Comparison of ENCODE assay signal across 8 mouse cellular contexts in genomic region chr11:115563406-115563805, GRCm38 (mm10). TPM values are rescaled to one million over a fixed set of nuclear protein-coding genes. Genes with fewer than 3 reads are reported as not detected.
DNase-seq lines count a peak whose midpoint lies in the region; ATAC-seq and TF ChIP-seq lines count a peak whose summit lies in the region.

No protein-coding gene starts in this region.

- TF ChIP-seq POLR2A in bone marrow macrophage, adult 2 months (IDR thresholded peaks at IDR 0.05; ENCODE audit: borderline replicate concordance, low read depth, low read length), result no peak

- H3K9me3 ChIP-seq in lung, embryonic 14.5 days (ENCODE audit: low read depth, low read length), result no peaks in the 10 kb centered on the region
- H3K9me3 ChIP-seq in forebrain, postnatal 0 days (ENCODE audit: low read length), result no peaks in the 10 kb centered on the region

- peak overlapping the region; percentile 68 for H3K9ac ChIP-seq in lung, embryonic 14.5 days
- H3K9ac ChIP-seq in forebrain, postnatal 0 days, result peak overlapping the region; percentile 69; the same call in 1 of the 2 replicates

- peak overlapping the region; percentile 72 for H3K4me3 ChIP-seq in lung, embryonic 14.5 days (ENCODE audit: low read depth, low read length)
- peak overlapping the region; percentile 90 for H3K4me3 ChIP-seq in bone marrow macrophage, adult 2 months (ENCODE audit: insufficient read depth, low read length)
- H3K4me3 ChIP-seq in forebrain, postnatal 0 days (ENCODE audit: low read depth, low read length), result peak overlapping the region; percentile 73

- H3K27ac ChIP-seq in lung, embryonic 14.5 days (ENCODE audit: low read depth), result peak overlapping the region; percentile 85
- H3K27ac ChIP-seq in bone marrow macrophage, adult 2 months (ENCODE audit: insufficient read depth, low read depth, low read length), result peak overlapping the region; percentile 2; the same call in 1 of the 2 replicates
- peak overlapping the region; percentile 76 for H3K27ac ChIP-seq in forebrain, postnatal 0 days (ENCODE audit: low read depth, low read length)

- 38% methylated on average over 4 of the region's 4 CpGs for WGBS in lung, embryonic 14.5 days
- WGBS in forebrain, postnatal 0 days, result 49% methylated on average over 4 of the region's 4 CpGs

- H3K4me1 ChIP-seq in lung, embryonic 14.5 days (ENCODE audit: insufficient read depth), result 0 out of 2 replicates have a peak, but pooled peaks cover 5% of the 10 kb centered on the region
- peaks cover 11% of the 10 kb centered on the region for H3K4me1 ChIP-seq in bone marrow macrophage, adult 2 months (ENCODE audit: control insufficient read depth, insufficient read depth, low read length)
- 0 out of 2 replicates have a peak, but pooled peaks cover 7% of the 10 kb centered on the region for H3K4me1 ChIP-seq in forebrain, postnatal 0 days (ENCODE audit: insufficient read depth)

- peak; percentile 22 for DNase-seq in lung, embryonic 14.5 days
- DNase-seq in lung, postnatal 10 days, result no peak
- DNase-seq in forebrain, postnatal 0 days, result no peak
- peak; percentile 28 for DNase-seq in lung, postnatal 36 days
- DNase-seq in Muller cell, postnatal 12 days (ENCODE audit: inconsistent ontology term), result no peak
- no peak for DNase-seq in urinary bladder, postnatal 36 days (ENCODE audit: low spot score in 2 of 2)
- no peak for DNase-seq in left cerebral cortex, adult 9 months (ENCODE audit: low spot score in 2 of 2)

- no peaks in the 10 kb centered on the region for H3K27me3 ChIP-seq in lung, embryonic 14.5 days (ENCODE audit: insufficient read depth, low read length)
- H3K27me3 ChIP-seq in forebrain, postnatal 0 days (ENCODE audit: insufficient read depth, low read length), result no peaks in the 10 kb centered on the region

- peaks cover 25% of the 10 kb centered on the region for H3K36me3 ChIP-seq in lung, embryonic 14.5 days (ENCODE audit: insufficient read depth)
- H3K36me3 ChIP-seq in forebrain, postnatal 0 days (ENCODE audit: insufficient read depth), result peaks cover 15% of the 10 kb centered on the region

- no peak for ATAC-seq in lung, embryonic 14.5 days (ENCODE audit: insufficient read depth)
- no peak for ATAC-seq in forebrain, postnatal 0 days

- H3K4me2 ChIP-seq in lung, embryonic 14.5 days, result peak overlapping the region; percentile 69
- peak overlapping the region; percentile 63 for H3K4me2 ChIP-seq in forebrain, postnatal 0 days (ENCODE audit: low read depth)

- peak; percentile 25; the same call in 1 of the 2 replicates for TF ChIP-seq CTCF in lung, embryonic 14.5 days (IDR thresholded peaks at IDR 0.05; ENCODE audit: low read depth)
- TF ChIP-seq CTCF in bone marrow macrophage, adult 2 months (IDR thresholded peaks at IDR 0.05; ENCODE audit: low read depth, low read length), result no peak
- 0 out of 2 replicates have a peak, but pooled peaks have one; percentile 4 for TF ChIP-seq CTCF in forebrain, postnatal 0 days (IDR thresholded peaks at IDR 0.05; ENCODE audit: low read depth)

RNA-seq across cellular contexts. Expression of gene Nup85, which starts 0.8 kb away (rescaled TPM):
- 203 and 213 TPM in 2 replicates for polyA plus RNA-seq in lung, embryonic 14.5 days (2014; fragmentation: Nextera tagmentation; extraction: Ambion mirVana)
- polyA plus RNA-seq in bone marrow macrophage, adult 2 months (2012; ENCODE audit: insufficient read depth, insufficient read length, missing spikeins), result 32.3 and 34.6 TPM in 2 replicates
- 62.6 and 90.3 TPM in 2 replicates for total RNA-seq in forebrain, postnatal 0 days (2014; rRNA removed)
- polyA plus RNA-seq in forebrain, postnatal 0 days (2015; fragmentation: Nextera tagmentation; extraction: Ambion mirVana), result 66.2 and 78.7 TPM in 2 replicates

RNA-seq across cellular contexts. Expression of gene Sumo2, which starts 27.3 kb away (rescaled TPM):
- polyA plus RNA-seq in lung, embryonic 14.5 days (2014; fragmentation: Nextera tagmentation; extraction: Ambion mirVana), result 1,096 and 1,118 TPM in 2 replicates
- polyA plus RNA-seq in bone marrow macrophage, adult 2 months (2012; ENCODE audit: insufficient read depth, insufficient read length, missing spikeins), result 303 and 332 TPM in 2 replicates
- 795 and 821 TPM in 2 replicates for total RNA-seq in forebrain, postnatal 0 days (2014; rRNA removed)
- polyA plus RNA-seq in forebrain, postnatal 0 days (2015; fragmentation: Nextera tagmentation; extraction: Ambion mirVana), result 1,185 and 1,251 TPM in 2 replicates

RNA-seq across cellular contexts. Expression of gene Mrps7, which starts 40.3 kb away (rescaled TPM):
- polyA plus RNA-seq in lung, embryonic 14.5 days (2014; fragmentation: Nextera tagmentation; extraction: Ambion mirVana), result 93.3 and 95.6 TPM in 2 replicates
- polyA plus RNA-seq in bone marrow macrophage, adult 2 months (2012; ENCODE audit: insufficient read depth, insufficient read length, missing spikeins), result 33.1 and 36.9 TPM in 2 replicates
- 34.6 and 46.3 TPM in 2 replicates for total RNA-seq in forebrain, postnatal 0 days (2014; rRNA removed)
- 74.1 and 78.1 TPM in 2 replicates for polyA plus RNA-seq in forebrain, postnatal 0 days (2015; fragmentation: Nextera tagmentation; extraction: Ambion mirVana)

RNA-seq across cellular contexts. Expression of gene Gga3, which starts 40.4 kb away (rescaled TPM):
- 22.5 and 22.7 TPM in 2 replicates for polyA plus RNA-seq in lung, embryonic 14.5 days (2014; fragmentation: Nextera tagmentation; extraction: Ambion mirVana)
- 60.1 and 81.9 TPM in 2 replicates for polyA plus RNA-seq in bone marrow macrophage, adult 2 months (2012; ENCODE audit: insufficient read depth, insufficient read length, missing spikeins)
- total RNA-seq in forebrain, postnatal 0 days (2014; rRNA removed), result 34.0 and 34.5 TPM in 2 replicates
- polyA plus RNA-seq in forebrain, postnatal 0 days (2015; fragmentation: Nextera tagmentation; extraction: Ambion mirVana), result 15.2 and 18.5 TPM in 2 replicates

RNA-seq across cellular contexts. Expression of gene Jpt1, which starts 49.2 kb away (rescaled TPM):
- polyA plus RNA-seq in lung, embryonic 14.5 days (2014; fragmentation: Nextera tagmentation; extraction: Ambion mirVana), result 518 and 521 TPM in 2 replicates
- polyA plus RNA-seq in bone marrow macrophage, adult 2 months (2012; ENCODE audit: insufficient read depth, insufficient read length, missing spikeins), result 166 and 168 TPM in 2 replicates
- total RNA-seq in forebrain, postnatal 0 days (2014; rRNA removed), result 1,009 and 1,140 TPM in 2 replicates
- polyA plus RNA-seq in forebrain, postnatal 0 days (2015; fragmentation: Nextera tagmentation; extraction: Ambion mirVana), result 1,672 and 1,955 TPM in 2 replicates

Comparison
In these comparisons a context has a peak if more than half of its experiments do, and no peak if none do; other contexts are left out.
1. DNase-seq: peak in lung, embryonic 14.5 days (single experiment) and lung, postnatal 36 days (single experiment); none in lung, postnatal 10 days (single experiment), forebrain, postnatal 0 days (single experiment), Muller cell, postnatal 12 days (single experiment), urinary bladder, postnatal 36 days (0 of 2) and left cerebral cortex, adult 9 months (0 of 2).
2. H3K27ac ChIP-seq: peak in every context shown above with its lines; median percentile 85 in lung, embryonic 14.5 days; 76 in forebrain, postnatal 0 days; 2 in bone marrow macrophage, adult 2 months.
3. Peak in every context shown above with its lines, with median percentiles within 50 percentile points of each other: H3K4me3 ChIP-seq.